Mouse (Mus musculus): ENCODE results near the gene Aipl1.

DNA sequence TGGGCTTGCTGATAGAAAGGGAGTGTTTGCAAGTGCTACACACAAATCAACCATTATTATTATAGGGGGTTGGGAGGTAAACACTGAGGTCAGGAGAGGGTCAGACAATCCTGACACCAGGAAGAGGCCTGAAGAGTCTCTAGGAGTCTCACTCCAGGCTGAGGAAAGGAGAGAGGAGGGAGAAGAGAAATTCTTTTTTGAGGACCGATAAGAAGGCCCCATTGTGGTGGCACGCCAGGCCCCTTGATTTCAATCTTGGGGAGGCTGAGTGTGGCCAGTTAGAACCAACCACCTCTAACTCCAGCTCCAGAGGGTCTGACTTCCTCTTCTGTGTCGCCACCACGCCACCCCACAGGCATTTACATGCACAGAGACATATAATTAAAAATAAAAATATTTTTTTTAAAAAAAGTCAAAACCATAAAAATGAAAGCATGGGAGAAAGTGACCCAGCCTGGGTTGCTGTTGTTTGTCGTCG is 4.0 kb upstream of the Aipl1 start:
- TF ChIP-seq CTCF (IDR thresholded peaks at IDR 0.05; ENCODE audit: extremely low read depth, insufficient read depth, low read length), result no peak
- no peak for TF ChIP-seq POLR2A (IDR thresholded peaks at IDR 0.05; ENCODE audit: extremely low read depth, insufficient read depth, low read length)
